Mouse (Mus musculus): ENCODE results near the gene Tmem151a. TPM values are rescaled to one million over a fixed set of nuclear protein-coding genes. Genes with fewer than 3 reads are reported as not detected.

Gene Tmem151a
- polyA plus RNA-seq, 1 experiment from 2014 or later: 23.7 TPM

GRCm38 (mm10) chr19:5052166-5052822 lies 33.0 kb downstream of the Tmem151a start:
- Histone ChIP-seq H3K36me3 (ENCODE audit: control insufficient read depth, insufficient read depth, low read length) (peaks cover 16% of the 10 kb centered on the region; the same call in 1 of the 2 replicates), H3K27me3 (ENCODE audit: control insufficient read depth, insufficient read depth, low read length) (peaks cover 30% of the 10 kb centered on the region), H3K4me1 (ENCODE audit: control insufficient read depth, insufficient read depth, low read length) (no peaks in the 10 kb centered on the region), H3K9ac (replicated peaks; ENCODE audit: low read depth, low read length) (no peak overlapping the region), H3K9me3 (ENCODE audit: control insufficient read depth, low read length) (no peaks in the 10 kb centered on the region), H3K4me2 (ENCODE audit: low read depth, low read length) (no peak overlapping the region), H3K4me3 (ENCODE audit: low read depth, low read length) (no peak overlapping the region), H3K27ac (ENCODE audit: low read depth, low read length) (no peak overlapping the region)
- 30% methylated on average over 23 of the region's 25 CpGs for WGBS
- no peak for ATAC-seq (ENCODE audit: low read depth)

GRCm38 (mm10) chr19:5051515-5051914 lies 33.8 kb downstream of the Tmem151a start:
- H3K9ac ChIP-seq (replicated peaks; ENCODE audit: low read depth, low read length): no peak overlapping the region
- H3K27ac ChIP-seq (ENCODE audit: low read depth, low read length): no peak overlapping the region
- no peak overlapping the region for H3K4me2 ChIP-seq (ENCODE audit: low read depth, low read length)
- peaks cover 21% of the 10 kb centered on the region; the same call in 1 of the 2 replicates for H3K36me3 ChIP-seq (ENCODE audit: control insufficient read depth, insufficient read depth, low read length)
- WGBS: 37% methylated on average over 3 of the region's 3 CpGs
- no peaks in the 10 kb centered on the region for H3K9me3 ChIP-seq (ENCODE audit: control insufficient read depth, low read length)
- no peak overlapping the region for H3K4me3 ChIP-seq (ENCODE audit: low read depth, low read length)
- no peaks in the 10 kb centered on the region for H3K4me1 ChIP-seq (ENCODE audit: control insufficient read depth, insufficient read depth, low read length)
- H3K27me3 ChIP-seq (ENCODE audit: control insufficient read depth, insufficient read depth, low read length): peaks cover 30% of the 10 kb centered on the region
- ATAC-seq (ENCODE audit: low read depth): no peak

DNA sequence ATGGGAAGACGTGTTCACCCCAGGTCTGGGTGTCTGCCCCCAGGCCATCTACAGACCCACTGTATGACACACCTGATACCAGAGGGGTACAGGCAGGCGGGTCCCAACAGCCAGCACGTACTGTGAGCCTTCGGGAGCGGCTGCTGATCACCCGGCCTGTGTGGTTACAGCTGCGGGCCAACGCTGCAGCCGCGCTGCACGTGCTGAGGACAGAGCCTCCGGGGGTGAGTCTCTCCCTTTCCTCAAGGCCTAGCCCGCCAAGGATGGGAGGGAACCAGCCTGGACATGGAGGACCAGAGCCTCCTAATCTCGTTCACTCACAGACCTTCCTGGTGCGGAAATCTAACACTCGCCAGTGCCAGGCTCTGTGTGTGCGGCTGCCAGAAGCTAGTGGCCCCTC lies 34.3 kb downstream of the Tmem151a start:
- Histone ChIP-seq H3K4me2 (ENCODE audit: low read depth, low read length) (no peak overlapping the region), H3K9me3 (ENCODE audit: control insufficient read depth, low read length) (no peaks in the 10 kb centered on the region), H3K27me3 (ENCODE audit: control insufficient read depth, insufficient read depth, low read length) (peaks cover 30% of the 10 kb centered on the region), H3K9ac (replicated peaks; ENCODE audit: low read depth, low read length) (no peak overlapping the region), H3K4me1 (ENCODE audit: control insufficient read depth, insufficient read depth, low read length) (no peaks in the 10 kb centered on the region), H3K27ac (ENCODE audit: low read depth, low read length) (no peak overlapping the region), H3K36me3 (ENCODE audit: control insufficient read depth, insufficient read depth, low read length) (peaks cover 26% of the 10 kb centered on the region), H3K4me3 (ENCODE audit: low read depth, low read length) (peak overlapping the region; percentile 2; the same call in 1 of the 2 replicates)
- no peak for ATAC-seq (ENCODE audit: low read depth)
- 14% methylated on average over 17 of the region's 17 CpGs for whole genome bisulfite sequencing

- Histone ChIP-seq H3K36me3 (ENCODE audit: control insufficient read depth, insufficient read depth, low read length) (peaks cover 27% of the 10 kb centered on the region), H3K9me3 (ENCODE audit: control insufficient read depth, low read length) (no peaks in the 10 kb centered on the region), H3K4me3 (ENCODE audit: low read depth, low read length) (peak within 1 kb of the TSS; percentile 2; the same call in 1 of the 2 replicates), H3K4me2 (ENCODE audit: low read depth, low read length) (no peak within 1 kb of the TSS), H3K27ac (ENCODE audit: low read depth, low read length) (no peak within 1 kb of the TSS), H3K9ac (replicated peaks; ENCODE audit: low read depth, low read length) (peak within 1 kb of the TSS; percentile 21; the same call in 1 of the 2 replicates), H3K27me3 (ENCODE audit: control insufficient read depth, insufficient read depth, low read length) (peaks cover 30% of the 10 kb centered on the region), H3K4me1 (ENCODE audit: control insufficient read depth, insufficient read depth, low read length) (no peaks in the 10 kb centered on the region)
- WGBS: 21% methylated on average over 14 of the region's 14 CpGs
- ATAC-seq (ENCODE audit: low read depth): peak; percentile 29; the same call in 1 of the 2 replicates
Measured at GRCm38 (mm10) chr19:5050047-5050905, 35.1 kb downstream of the Tmem151a start, which contains the start of gene Rin1. Rin1 (plus strand) TSS chr19:5050481.

DNA sequence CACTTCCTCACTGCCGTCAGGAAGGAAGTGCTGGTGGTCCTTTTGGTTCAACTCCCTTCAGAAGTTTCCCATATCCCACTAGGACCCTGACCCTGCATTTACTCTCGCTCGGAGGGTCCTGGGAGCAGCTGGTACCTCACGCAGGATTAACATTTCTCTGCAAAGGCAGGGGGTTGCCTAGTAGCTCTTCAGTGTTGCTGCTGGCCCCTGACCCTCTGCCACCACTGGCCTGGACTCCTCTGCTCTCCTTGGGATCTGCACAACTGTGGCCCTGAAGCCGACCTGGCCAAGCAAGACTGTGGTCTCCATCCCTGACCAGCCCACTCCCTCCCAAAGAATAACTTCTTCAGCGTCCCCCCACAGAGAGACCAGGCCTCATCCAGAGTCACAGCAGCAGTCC lies 36.0 kb downstream of the Tmem151a start:
- H3K36me3 ChIP-seq (ENCODE audit: control insufficient read depth, insufficient read depth, low read length): peaks cover 27% of the 10 kb centered on the region
- no peaks in the 10 kb centered on the region for H3K9me3 ChIP-seq (ENCODE audit: control insufficient read depth, low read length)
- no peak for ATAC-seq (ENCODE audit: low read depth)
- no peak overlapping the region for H3K4me2 ChIP-seq (ENCODE audit: low read depth, low read length)
- no peak overlapping the region; the same call in 1 of the 2 replicates for H3K9ac ChIP-seq (replicated peaks; ENCODE audit: low read depth, low read length)
- WGBS: 82% methylated on average over 6 of the region's 6 CpGs
- H3K4me1 ChIP-seq (ENCODE audit: control insufficient read depth, insufficient read depth, low read length): no peaks in the 10 kb centered on the region
- peaks cover 30% of the 10 kb centered on the region for H3K27me3 ChIP-seq (ENCODE audit: control insufficient read depth, insufficient read depth, low read length)
- H3K4me3 ChIP-seq (ENCODE audit: low read depth, low read length): no peak overlapping the region
- H3K27ac ChIP-seq (ENCODE audit: low read depth, low read length): no peak overlapping the region

DNA sequence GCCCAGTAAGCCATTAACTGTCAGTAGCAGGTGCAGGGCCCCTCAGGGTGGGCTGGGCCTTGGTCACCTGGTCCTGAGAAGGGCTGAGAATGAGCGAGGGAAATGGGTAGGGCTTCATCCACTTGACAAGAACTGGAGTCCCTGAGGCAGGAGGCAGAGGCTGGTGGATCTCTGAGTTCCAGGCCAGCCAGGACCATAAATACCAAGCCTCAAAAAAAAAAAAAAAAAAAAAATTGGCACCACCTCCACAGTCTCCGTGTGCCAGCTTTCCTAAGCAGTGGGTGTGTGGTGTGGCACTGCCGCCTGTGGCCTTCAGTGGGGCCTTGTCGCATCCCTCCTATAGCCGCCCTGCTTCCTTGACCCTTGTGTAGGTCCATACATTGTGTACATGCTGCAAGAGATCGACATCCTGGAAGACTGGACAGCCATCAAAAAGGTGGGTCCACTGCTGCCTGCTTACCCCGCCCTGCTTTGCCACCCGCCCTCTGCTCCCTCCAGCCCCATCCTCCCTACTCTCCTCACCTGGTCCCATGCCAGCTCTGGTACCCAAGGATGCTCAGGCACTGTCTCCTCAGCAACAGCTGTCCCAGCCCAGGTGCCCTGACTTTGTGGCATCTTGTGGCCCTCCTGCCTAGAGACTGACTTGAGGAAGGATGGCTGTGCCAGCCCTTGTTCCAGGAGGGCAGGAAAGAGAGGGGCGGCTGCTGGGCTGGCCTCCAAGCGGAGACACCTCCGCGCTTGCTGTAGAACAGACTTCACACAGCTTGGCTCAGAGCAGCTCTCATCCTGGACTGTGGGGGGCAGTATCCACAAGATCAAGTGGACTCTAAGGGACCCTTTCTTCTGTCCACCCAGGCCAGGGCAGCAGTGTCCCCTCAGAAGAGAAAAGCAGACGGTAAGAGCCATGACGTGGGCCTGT lies 36.9 kb downstream of the Tmem151a start:
- 88% methylated on average over 14 of the region's 14 CpGs for WGBS
- H3K4me1 ChIP-seq (ENCODE audit: control insufficient read depth, insufficient read depth, low read length): no peaks in the 10 kb centered on the region
- no peak overlapping the region for H3K4me3 ChIP-seq (ENCODE audit: low read depth, low read length)
- H3K9ac ChIP-seq (replicated peaks; ENCODE audit: low read depth, low read length): no peak overlapping the region
- no peaks in the 10 kb centered on the region for H3K9me3 ChIP-seq (ENCODE audit: control insufficient read depth, low read length)
- ATAC-seq (ENCODE audit: low read depth): no peak
- peaks cover 27% of the 10 kb centered on the region for H3K36me3 ChIP-seq (ENCODE audit: control insufficient read depth, insufficient read depth, low read length)
- H3K27me3 ChIP-seq (ENCODE audit: control insufficient read depth, insufficient read depth, low read length): peaks cover 28% of the 10 kb centered on the region
- H3K4me2 ChIP-seq (ENCODE audit: low read depth, low read length): no peak overlapping the region
- no peak overlapping the region for H3K27ac ChIP-seq (ENCODE audit: low read depth, low read length)

DNA sequence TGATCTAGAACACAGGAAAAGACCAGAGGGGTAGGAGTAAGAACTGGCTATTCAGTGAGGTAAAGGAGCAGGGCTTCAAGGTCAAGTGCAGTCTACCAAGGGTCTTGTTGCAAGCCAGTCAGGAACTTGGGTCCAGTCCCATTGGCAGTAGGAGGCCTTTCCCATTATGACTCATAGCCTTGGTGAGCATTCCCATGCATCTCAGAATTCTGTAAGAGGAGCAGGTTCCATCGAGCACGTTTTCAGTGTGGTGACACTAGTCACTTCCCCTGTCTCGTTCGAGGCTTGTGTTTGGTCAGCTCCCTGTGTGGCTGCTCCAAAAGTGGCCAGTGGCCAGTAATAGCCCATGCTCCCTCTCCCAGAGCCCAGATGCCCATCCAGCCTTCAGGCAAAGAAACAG lies 39.8 kb downstream of the Tmem151a start:
- no peak overlapping the region for H3K9ac ChIP-seq (replicated peaks; ENCODE audit: low read depth, low read length)
- H3K4me1 ChIP-seq (ENCODE audit: control insufficient read depth, insufficient read depth, low read length): peaks cover 12% of the 10 kb centered on the region
- H3K27me3 ChIP-seq (ENCODE audit: control insufficient read depth, insufficient read depth, low read length): 0 out of 2 replicates have a peak, but pooled peaks cover 3% of the 10 kb centered on the region
- no peaks in the 10 kb centered on the region for H3K9me3 ChIP-seq (ENCODE audit: control insufficient read depth, low read length)
- no peak overlapping the region for H3K4me3 ChIP-seq (ENCODE audit: low read depth, low read length)
- 78% methylated on average over 4 of the region's 4 CpGs for WGBS
- H3K36me3 ChIP-seq (ENCODE audit: control insufficient read depth, insufficient read depth, low read length): peaks cover 35% of the 10 kb centered on the region
- H3K27ac ChIP-seq (ENCODE audit: low read depth, low read length): no peak overlapping the region
- no peak overlapping the region for H3K4me2 ChIP-seq (ENCODE audit: low read depth, low read length)
- ATAC-seq (ENCODE audit: low read depth): no peak

DNA sequence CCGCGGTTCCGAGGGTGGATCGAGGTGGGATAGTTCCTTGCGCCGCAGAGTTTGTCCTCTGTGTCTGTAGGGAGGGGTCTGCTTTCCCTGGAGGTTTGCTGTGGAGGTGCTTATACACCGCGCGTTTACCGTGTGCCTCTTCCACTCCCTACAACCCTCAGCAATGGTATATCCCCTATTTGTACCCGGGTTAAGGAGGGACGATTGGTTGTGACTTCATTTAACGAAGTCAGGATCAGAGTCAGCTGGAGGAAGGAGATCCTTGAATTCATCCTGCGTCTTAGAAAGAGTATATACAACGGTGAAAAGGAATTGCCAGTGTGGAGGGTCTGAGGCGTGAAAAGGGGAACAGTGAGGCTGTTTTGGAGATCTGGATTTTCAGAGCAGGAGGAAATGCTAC lies 43.7 kb downstream of the Tmem151a start:
- Histone ChIP-seq H3K9me3 (ENCODE audit: control insufficient read depth, low read length) (no peaks in the 10 kb centered on the region), H3K27me3 (ENCODE audit: control insufficient read depth, insufficient read depth, low read length) (no peaks in the 10 kb centered on the region), H3K4me2 (ENCODE audit: low read depth, low read length) (peak overlapping the region; percentile 98), H3K27ac (ENCODE audit: low read depth, low read length) (peak overlapping the region; percentile 80), H3K4me1 (ENCODE audit: control insufficient read depth, insufficient read depth, low read length) (peaks cover 24% of the 10 kb centered on the region), H3K4me3 (ENCODE audit: low read depth, low read length) (peak overlapping the region; percentile 86), H3K36me3 (ENCODE audit: control insufficient read depth, insufficient read depth, low read length) (peaks cover 14% of the 10 kb centered on the region), H3K9ac (replicated peaks; ENCODE audit: low read depth, low read length) (peak overlapping the region; percentile 80)
- ATAC-seq (ENCODE audit: low read depth): peak; percentile 4; the same call in 1 of the 2 replicates
- WGBS: 3% methylated on average over 16 of the region's 16 CpGs

Data from neural tube, embryonic 14.5 days (tissue).